Mouse (Mus musculus): ENCODE measurements around the gene Xcr1.

Gene Xcr1

GRCm38 (mm10) chr9:123815444-123815843 is 46.4 kb downstream of the Xcr1 start:
- intact Hi-C loops (cut with DNase I): loop anchor here (10.0 kb wide), 1 partner anchor 231 kb away; no protein-coding TSS in a partner anchor

- intact Hi-C loops (cut with DNase I): loop anchor here (10.0 kb wide), 1 partner anchor 230 kb away; no protein-coding TSS in a partner anchor
These were observed 47.0 kb downstream of the Xcr1 start for GRCm38 (mm10) chr9:123814821-123815220.

- intact Hi-C loops (cut with DNase I): loop anchor here (10.0 kb wide), 1 partner anchor 230 kb away; no protein-coding TSS in a partner anchor
These were observed 47.5 kb downstream of the Xcr1 start for GRCm38 (mm10) chr9:123814326-123814725.

- intact Hi-C loops (cut with DNase I): loop anchor here (10.0 kb wide), 1 partner anchor 227 kb away; no protein-coding TSS in a partner anchor
These were observed 50.0 kb downstream of the Xcr1 start for GRCm38 (mm10) chr9:123811831-123812230.

- intact Hi-C loops (cut with DNase I): no loop called here
These were observed 53.2 kb downstream of the Xcr1 start for GRCm38 (mm10) chr9:123808583-123808982.

- intact Hi-C loops (cut with DNase I): no loop called here
These were observed 55.6 kb downstream of the Xcr1 start, which contains the start of gene Cxcr6 for GRCm38 (mm10) chr9:123806267-123806666. Gene Cxcr6, plus strand, starts transcription at chr9:123806475.

GRCm38 (mm10) chr9:123805241-123805640 is 56.6 kb downstream of the Xcr1 start:
- intact Hi-C loops (cut with DNase I): no loop called here

GRCm38 (mm10) chr9:123802896-123803295 is 58.9 kb downstream of the Xcr1 start:
- intact Hi-C loops (cut with DNase I): no loop called here

- intact Hi-C loops (cut with DNase I): no loop called here
These were observed 59.4 kb downstream of the Xcr1 start for GRCm38 (mm10) chr9:123802421-123802820.
